Mouse (Mus musculus): ENCODE results near the gene Schip1. TPM values are rescaled to one million over a fixed set of nuclear protein-coding genes. Genes with fewer than 3 reads are reported as not detected.

The Schip1 gene
- polyA plus RNA-seq, 2 experiments, result 1.1 to 1.6 TPM

DNA sequence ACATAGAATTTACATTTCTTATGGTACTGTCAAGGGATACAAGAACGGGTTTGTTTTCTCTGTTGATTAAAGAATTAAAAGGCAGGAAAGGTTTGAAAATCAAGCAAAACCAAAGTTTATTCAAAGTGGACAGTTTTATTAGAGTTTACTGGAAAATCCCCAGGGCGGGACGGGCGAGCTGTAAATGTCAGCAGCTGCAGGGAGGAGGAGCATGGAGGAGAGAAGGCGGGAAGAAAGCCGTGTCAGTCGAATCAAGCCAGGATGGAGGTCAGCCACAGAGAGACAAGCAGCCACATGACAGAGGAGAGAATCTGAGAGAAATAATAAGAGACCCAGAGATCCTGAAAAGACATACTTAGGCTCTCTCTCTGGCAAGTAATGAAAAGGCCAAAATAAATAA lies 314.6 kb downstream of the Schip1 start:
- DNase-seq (ENCODE audit: low read depth in 3 of 3, low spot score in 3 of 3) (no peak), ATAC-seq (ENCODE audit: insufficient read depth) (no peak)
- Histone ChIP-seq H3K27ac (no peak overlapping the region), H3K9ac (replicated peaks) (no peak overlapping the region), H3K4me2 (ENCODE audit: low read depth) (no peak overlapping the region), H3K27me3 (ENCODE audit: control insufficient read depth, insufficient read depth, low read length) (no peaks in the 10 kb centered on the region), H3K4me3 (ENCODE audit: insufficient read depth in 1 of 2, low read depth in 2 of 2, low read length in 2 of 2) (no peak overlapping the region), H3K4me1 (replicated peaks; ENCODE audit: control insufficient read depth in 2 of 2, insufficient read depth in 2 of 2, low read length in 1 of 2) (no peaks in the 10 kb centered on the region), H3K36me3 (replicated peaks; ENCODE audit: control insufficient read depth, insufficient read depth, low read depth) (no peaks in the 10 kb centered on the region), H3K9me3 (ENCODE audit: control insufficient read depth, low read length) (no peaks in the 10 kb centered on the region)
- 40% methylated on average over 7 of the region's 7 CpGs for WGBS (ENCODE audit: insufficient replicate concordance)
- TF ChIP-seq CTCF (IDR thresholded peaks at IDR 0.05; ENCODE audit: low read depth), result no peak
- no peak for TF ChIP-seq EP300 (IDR thresholded peaks at IDR 0.05; ENCODE audit: low read depth)

DNA sequence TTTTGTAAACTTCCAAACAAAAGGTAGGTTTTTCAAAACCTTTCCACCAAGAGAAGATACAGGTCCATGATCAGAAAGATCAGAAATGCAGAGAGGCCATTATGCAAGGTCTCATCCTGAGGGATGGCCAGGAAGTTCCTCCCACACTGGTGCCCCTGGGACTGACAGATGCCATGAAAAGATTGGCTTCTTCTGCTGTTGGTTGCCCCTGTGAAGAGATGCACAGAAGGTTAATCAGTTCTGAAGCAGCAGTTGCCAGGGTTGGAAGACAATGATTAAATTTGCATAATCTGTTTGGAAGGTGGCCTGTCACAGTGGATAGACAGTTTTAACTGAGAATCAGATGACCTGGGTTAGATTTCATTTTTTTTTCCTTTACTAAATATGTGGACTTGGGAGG lies 319.1 kb downstream of the Schip1 start:
- H3K36me3 ChIP-seq (replicated peaks; ENCODE audit: control insufficient read depth, insufficient read depth, low read depth), result no peaks in the 10 kb centered on the region
- ATAC-seq (ENCODE audit: insufficient read depth) (no peak), DNase-seq (ENCODE audit: low read depth in 3 of 3, low spot score in 3 of 3) (no peak)
- no peaks in the 10 kb centered on the region for H3K9me3 ChIP-seq (ENCODE audit: control insufficient read depth, low read length)
- no peak overlapping the region for H3K4me3 ChIP-seq (ENCODE audit: insufficient read depth in 1 of 2, low read depth in 2 of 2, low read length in 2 of 2)
- H3K4me1 ChIP-seq (replicated peaks; ENCODE audit: control insufficient read depth in 2 of 2, insufficient read depth in 2 of 2, low read length in 1 of 2), result no peaks in the 10 kb centered on the region
- no peak for TF ChIP-seq EP300 (IDR thresholded peaks at IDR 0.05; ENCODE audit: low read depth)
- no peak for TF ChIP-seq CTCF (IDR thresholded peaks at IDR 0.05; ENCODE audit: low read depth)
- no peak overlapping the region for H3K9ac ChIP-seq (replicated peaks)
- H3K4me2 ChIP-seq (ENCODE audit: low read depth), result no peak overlapping the region
- no peak overlapping the region for H3K27ac ChIP-seq
- no peaks in the 10 kb centered on the region for H3K27me3 ChIP-seq (ENCODE audit: control insufficient read depth, insufficient read depth, low read length)

DNA sequence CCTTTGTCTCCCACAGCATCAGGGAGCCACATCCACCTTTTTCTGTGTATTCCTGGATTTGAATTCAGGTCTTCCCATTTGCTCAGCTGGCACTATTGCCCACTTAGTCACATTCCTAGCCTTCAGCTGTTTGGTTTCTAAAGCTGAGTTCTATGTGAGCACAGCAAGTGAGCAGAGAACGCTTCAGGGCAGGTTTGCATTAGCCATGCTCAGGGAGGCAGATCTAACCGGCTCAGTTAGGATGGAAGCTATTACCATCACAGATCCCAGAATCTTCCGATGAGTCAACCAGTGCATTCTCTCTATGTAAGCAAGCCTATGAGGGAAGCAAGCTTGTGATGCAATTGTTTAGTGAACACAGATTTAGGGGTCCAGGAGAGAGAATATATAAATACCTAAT lies 320.9 kb downstream of the Schip1 start:
- H3K36me3 ChIP-seq (replicated peaks; ENCODE audit: control insufficient read depth, insufficient read depth, low read depth), result no peaks in the 10 kb centered on the region
- H3K27ac ChIP-seq, result no peak overlapping the region
- H3K4me3 ChIP-seq (ENCODE audit: insufficient read depth in 1 of 2, low read depth in 2 of 2, low read length in 2 of 2), result no peak overlapping the region
- TF ChIP-seq EP300 (IDR thresholded peaks at IDR 0.05; ENCODE audit: low read depth) (no peak), CTCF (IDR thresholded peaks at IDR 0.05; ENCODE audit: low read depth) (no peak)
- H3K4me2 ChIP-seq (ENCODE audit: low read depth), result no peak overlapping the region
- H3K9ac ChIP-seq (replicated peaks), result no peak overlapping the region
- ATAC-seq (ENCODE audit: insufficient read depth) (no peak), DNase-seq (ENCODE audit: low read depth in 3 of 3, low spot score in 3 of 3) (no peak)
- H3K9me3 ChIP-seq (ENCODE audit: control insufficient read depth, low read length), result no peaks in the 10 kb centered on the region
- WGBS (ENCODE audit: insufficient replicate concordance), result 65% methylated on average over 3 of the region's 3 CpGs
- H3K4me1 ChIP-seq (replicated peaks; ENCODE audit: control insufficient read depth in 2 of 2, insufficient read depth in 2 of 2, low read length in 1 of 2), result no peaks in the 10 kb centered on the region
- no peaks in the 10 kb centered on the region for H3K27me3 ChIP-seq (ENCODE audit: control insufficient read depth, insufficient read depth, low read length)

DNA sequence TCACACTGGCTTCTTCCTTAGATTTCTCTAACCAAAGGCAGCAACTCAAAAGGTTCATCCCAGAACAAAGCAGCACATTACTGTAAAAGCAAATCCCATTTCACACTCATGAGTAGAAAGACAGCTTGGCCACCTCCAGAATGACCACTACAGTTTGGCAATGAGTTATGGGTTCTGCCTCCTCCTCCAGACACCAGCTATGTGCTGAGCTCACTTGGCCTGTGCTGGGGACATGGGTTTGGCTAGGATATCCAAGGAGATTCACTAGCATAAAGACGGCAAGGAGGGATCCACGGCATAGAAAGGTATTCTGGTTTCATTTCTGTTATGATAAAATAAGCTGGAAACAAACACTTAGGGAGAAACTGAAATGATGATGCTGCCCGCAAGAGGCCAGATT lies 323.4 kb downstream of the Schip1 start:
- Histone ChIP-seq H3K9me3 (ENCODE audit: control insufficient read depth, low read length) (no peaks in the 10 kb centered on the region), H3K4me1 (replicated peaks; ENCODE audit: control insufficient read depth in 2 of 2, insufficient read depth in 2 of 2, low read length in 1 of 2) (no peaks in the 10 kb centered on the region), H3K4me3 (ENCODE audit: insufficient read depth in 1 of 2, low read depth in 2 of 2, low read length in 2 of 2) (no peak overlapping the region), H3K4me2 (ENCODE audit: low read depth) (no peak overlapping the region), H3K9ac (replicated peaks) (no peak overlapping the region), H3K36me3 (replicated peaks; ENCODE audit: control insufficient read depth, insufficient read depth, low read depth) (no peaks in the 10 kb centered on the region), H3K27ac (no peak overlapping the region), H3K27me3 (ENCODE audit: control insufficient read depth, insufficient read depth, low read length) (no peaks in the 10 kb centered on the region)
- 58% methylated on average over 3 of the region's 3 CpGs for WGBS (ENCODE audit: insufficient replicate concordance)
- ATAC-seq (ENCODE audit: insufficient read depth), result no peak
- DNase-seq (ENCODE audit: low read depth in 3 of 3, low spot score in 3 of 3), result no peak
- TF ChIP-seq CTCF (IDR thresholded peaks at IDR 0.05; ENCODE audit: low read depth), result no peak
- no peak for TF ChIP-seq EP300 (IDR thresholded peaks at IDR 0.05; ENCODE audit: low read depth)

DNA sequence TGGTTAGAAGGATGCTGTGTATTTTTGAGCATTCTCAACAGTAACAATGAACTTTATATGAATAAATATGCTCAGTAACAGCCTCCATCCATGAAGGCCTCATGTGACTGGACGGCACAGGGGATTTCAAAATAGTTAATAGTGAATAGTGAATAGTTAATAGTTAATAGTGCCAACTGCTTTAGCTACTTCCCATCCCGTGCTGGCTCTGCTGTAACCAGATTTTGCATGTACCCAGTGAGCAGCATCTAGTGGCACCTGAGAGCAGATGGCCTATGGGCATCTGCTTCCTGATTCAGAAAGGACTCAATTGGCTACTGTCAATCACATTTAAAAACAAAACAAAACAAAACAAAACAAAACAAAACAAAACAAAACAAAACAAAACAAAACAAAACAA lies 329.0 kb downstream of the Schip1 start:
- Histone ChIP-seq H3K36me3 (replicated peaks; ENCODE audit: control insufficient read depth, insufficient read depth, low read depth) (no peaks in the 10 kb centered on the region), H3K4me3 (ENCODE audit: insufficient read depth in 1 of 2, low read depth in 2 of 2, low read length in 2 of 2) (no peak overlapping the region), H3K27ac (no peak overlapping the region), H3K9me3 (ENCODE audit: control insufficient read depth, low read length) (no peaks in the 10 kb centered on the region), H3K9ac (replicated peaks) (no peak overlapping the region), H3K27me3 (ENCODE audit: control insufficient read depth, insufficient read depth, low read length) (no peaks in the 10 kb centered on the region), H3K4me2 (ENCODE audit: low read depth) (no peak overlapping the region), H3K4me1 (replicated peaks; ENCODE audit: control insufficient read depth in 2 of 2, insufficient read depth in 2 of 2, low read length in 1 of 2) (no peaks in the 10 kb centered on the region)
- ATAC-seq (ENCODE audit: insufficient read depth) (no peak), DNase-seq (ENCODE audit: low read depth in 3 of 3, low spot score in 3 of 3) (no peak)
- TF ChIP-seq EP300 (IDR thresholded peaks at IDR 0.05; ENCODE audit: low read depth) (no peak), CTCF (IDR thresholded peaks at IDR 0.05; ENCODE audit: low read depth) (no peak)
- 51% methylated on average over 2 of the region's 2 CpGs for WGBS (ENCODE audit: insufficient replicate concordance)

DNA sequence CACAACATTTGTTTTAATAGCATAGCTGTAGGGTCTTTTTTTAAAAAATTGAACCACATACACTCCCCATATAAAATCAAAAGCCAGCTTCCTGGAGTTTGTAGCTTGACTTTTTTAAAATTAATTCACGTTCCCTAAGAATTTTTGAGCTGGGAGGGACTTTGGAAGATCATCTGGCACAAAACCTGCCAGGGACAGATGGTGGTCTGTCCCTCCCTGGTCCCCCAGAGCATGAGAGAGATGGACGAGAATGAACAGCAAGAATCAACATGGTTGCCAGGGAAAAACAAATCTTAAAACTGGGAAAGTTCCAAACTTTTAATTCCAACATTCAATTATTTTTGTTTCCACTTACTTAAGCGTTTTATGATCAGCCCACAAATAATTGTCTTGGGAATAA lies 334.1 kb downstream of the Schip1 start:
- Histone ChIP-seq H3K4me1 (replicated peaks; ENCODE audit: control insufficient read depth in 2 of 2, insufficient read depth in 2 of 2, low read length in 1 of 2) (no peaks in the 10 kb centered on the region), H3K4me2 (ENCODE audit: low read depth) (no peak overlapping the region), H3K9ac (replicated peaks) (no peak overlapping the region), H3K27ac (no peak overlapping the region), H3K27me3 (ENCODE audit: control insufficient read depth, insufficient read depth, low read length) (no peaks in the 10 kb centered on the region), H3K9me3 (ENCODE audit: control insufficient read depth, low read length) (no peaks in the 10 kb centered on the region), H3K4me3 (ENCODE audit: insufficient read depth in 1 of 2, low read depth in 2 of 2, low read length in 2 of 2) (no peak overlapping the region), H3K36me3 (replicated peaks; ENCODE audit: control insufficient read depth, insufficient read depth, low read depth) (no peaks in the 10 kb centered on the region)
- DNase-seq (ENCODE audit: low read depth in 3 of 3, low spot score in 3 of 3), result no peak
- ATAC-seq (ENCODE audit: insufficient read depth), result no peak
- TF ChIP-seq CTCF (IDR thresholded peaks at IDR 0.05; ENCODE audit: low read depth) (no peak), EP300 (IDR thresholded peaks at IDR 0.05; ENCODE audit: low read depth) (no peak)
- WGBS (ENCODE audit: insufficient replicate concordance), result 61% methylated on average over 3 of the region's 3 CpGs
